Mouse (Mus musculus): Measurements from ENCODE around the gene Stox2.

- TF ChIP-seq CTCF (IDR thresholded peaks at IDR 0.05; ENCODE audit: insufficient read depth, low read depth, low read length), result no peak
- TF ChIP-seq POLR2A (IDR thresholded peaks at IDR 0.05; ENCODE audit: insufficient read depth, low read depth, low read length), result no peak
Observed at GRCm38 (mm10) chr8:47136047-47136446, 310.1 kb downstream of the Stox2 start.
